Mouse (Mus musculus) kidney, embryonic 15.5 days (tissue): ENCODE measurements around the gene Rev3l. TPM values are rescaled to one million over a fixed set of nuclear protein-coding genes. Genes with fewer than 3 reads are reported as not detected.

ENCODE experiments used
- ATAC-seq: fragments of 200-750 bp; cut with Nextera tagmentation; replicated peaks from 2 replicates; pipeline ENCODE4 v1.8.0; 2017; ENCODE audit warnings: moderate TSS enrichment; ENCODE audit not compliant: low FRiP score
- H3K27ac ChIP-seq: fragments of 300-500 bp; sonication (generic); 2 replicates; pipeline ENCODE4 v1.5.1; 2015; ENCODE audit warnings: mild to moderate bottlenecking, inconsistent platforms
- H3K27me3 ChIP-seq: fragments of 300-500 bp; sonication (generic); 2 replicates; pipeline ENCODE4 v1.6.1; 2015; ENCODE audit warnings: inconsistent platforms
- H3K36me3 ChIP-seq: fragments of 300-500 bp; sonication (generic); 2 replicates; pipeline ENCODE4 v1.6.1; 2015; ENCODE audit warnings: inconsistent platforms
- H3K4me1 ChIP-seq: fragments of 300-500 bp; sonication (generic); 2 replicates; pipeline ENCODE4 v1.6.1; 2015; ENCODE audit warnings: inconsistent platforms
- H3K4me2 ChIP-seq: fragments of 300-500 bp; sonication (generic); 2 replicates; pipeline ENCODE4 v1.6.1; 2015; ENCODE audit warnings: moderate library complexity, mild to moderate bottlenecking, inconsistent platforms
- H3K4me3 ChIP-seq: fragments of 300-500 bp; sonication (generic); replicated peaks from 2 replicates; pipeline ENCODE4 v1.5.1; 2015; ENCODE audit warnings: mild to moderate bottlenecking, inconsistent platforms
- H3K9ac ChIP-seq: fragments of 300-500 bp; sonication (generic); 2 replicates; pipeline ENCODE4 v1.6.1; 2015; ENCODE audit warnings: mild to moderate bottlenecking, inconsistent platforms
- H3K9me3 ChIP-seq: fragments of 300-500 bp; sonication (generic); replicated peaks from 2 replicates; pipeline ENCODE4 v1.6.1; 2016; ENCODE audit warnings: inconsistent platforms
- WGBS: fragments of 180-500 bp; shearing (Covaris S2); methylation state at CpG from one replicate; pipeline ENCODE4 v1.1.7; 2015; ENCODE audit warnings: mixed read lengths; 5-methylcytosine and 5-hydroxymethylcytosine counted together
- polyA plus RNA-seq: library from polyadenylated mRNA; unstranded; fragments of >200 nt; fragmentation: Nextera tagmentation; extraction: Ambion mirVana; gene quantifications from 2 replicates; pipeline ENCODE4 v1.2.1, GENCODE M21; 2015

Gene Rev3l
- polyA plus RNA-seq, result 14.8 and 15.5 TPM in 2 replicates

GRCm38 (mm10) chr10:39731736-39732265 is at the start of gene Rev3l:
TSS of gene Rev3l (plus strand) at chr10:39732118.
- H3K36me3 ChIP-seq, result no peaks in the 10 kb centered on the region
- peak within 1 kb of the TSS; percentile 88 for H3K4me3 ChIP-seq
- peak within 1 kb of the TSS; percentile 96 for H3K9ac ChIP-seq
- no peaks in the 10 kb centered on the region for H3K27me3 ChIP-seq
- H3K4me2 ChIP-seq, result peak within 1 kb of the TSS; percentile 63
- H3K9me3 ChIP-seq, result no peaks in the 10 kb centered on the region
- WGBS, result under 1% methylated on average over 45 of the region's 64 CpGs
- H3K27ac ChIP-seq, result peak within 1 kb of the TSS; percentile 100
- peak; percentile 88 for ATAC-seq
- H3K4me1 ChIP-seq, result peaks cover 14% of the 10 kb centered on the region

- ATAC-seq, result no peak
These were observed 49.4 kb upstream of the Rev3l start for GRCm38 (mm10) chr10:39682556-39682955.

GRCm38 (mm10) chr10:39683481-39683880 is 48.4 kb upstream of the Rev3l start:
- Histone ChIP-seq H3K36me3 (no peaks in the 10 kb centered on the region), H3K9me3 (no peaks in the 10 kb centered on the region), H3K4me3 (no peak overlapping the region), H3K27me3 (no peaks in the 10 kb centered on the region), H3K27ac (no peak overlapping the region), H3K9ac (no peak overlapping the region), H3K4me2 (no peak overlapping the region), H3K4me1 (peaks cover 5% of the 10 kb centered on the region; the same call in 1 of the 2 replicates)
- 85% methylated on average over 2 of the region's 2 CpGs for WGBS
- ATAC-seq, result no peak

More at GRCm38 (mm10) chr10:39682556-39682955, 49.4 kb upstream of the Rev3l start:
- 76% methylated on average over 2 of the region's 2 CpGs for WGBS
- Histone ChIP-seq H3K4me1 (peaks cover 5% of the 10 kb centered on the region; the same call in 1 of the 2 replicates), H3K27ac (no peak overlapping the region), H3K4me3 (no peak overlapping the region), H3K4me2 (no peak overlapping the region), H3K36me3 (no peaks in the 10 kb centered on the region), H3K27me3 (no peaks in the 10 kb centered on the region), H3K9me3 (no peaks in the 10 kb centered on the region), H3K9ac (no peak overlapping the region)

GRCm38 (mm10) chr10:39686811-39687210 is 45.1 kb upstream of the Rev3l start:
- Histone ChIP-seq H3K9ac (no peak overlapping the region), H3K4me2 (no peak overlapping the region), H3K9me3 (no peaks in the 10 kb centered on the region), H3K4me1 (peaks cover 10% of the 10 kb centered on the region), H3K27ac (no peak overlapping the region), H3K4me3 (no peak overlapping the region), H3K36me3 (no peaks in the 10 kb centered on the region), H3K27me3 (no peaks in the 10 kb centered on the region)
- no peak for ATAC-seq
- 98% methylated on average over 4 of the region's 4 CpGs for WGBS

GRCm38 (mm10) chr10:39687851-39688250 is 44.1 kb upstream of the Rev3l start:
- no peak overlapping the region for H3K4me2 ChIP-seq

GRCm38 (mm10) chr10:39691351-39692064 is 40.4 kb upstream of the Rev3l start:
- H3K36me3 ChIP-seq, result no peaks in the 10 kb centered on the region
- WGBS, result 45% methylated on average over 11 of the region's 11 CpGs
- H3K27me3 ChIP-seq, result no peaks in the 10 kb centered on the region
- no peak for ATAC-seq
- H3K4me2 ChIP-seq, result no peak overlapping the region
- no peak overlapping the region for H3K9ac ChIP-seq
- H3K4me3 ChIP-seq, result no peak overlapping the region
- no peaks in the 10 kb centered on the region for H3K9me3 ChIP-seq
- peaks cover 6% of the 10 kb centered on the region for H3K4me1 ChIP-seq
- no peak overlapping the region for H3K27ac ChIP-seq

More at GRCm38 (mm10) chr10:39687851-39688250, 44.1 kb upstream of the Rev3l start:
- Histone ChIP-seq H3K4me3 (no peak overlapping the region), H3K9ac (no peak overlapping the region), H3K4me1 (peaks cover 11% of the 10 kb centered on the region), H3K36me3 (no peaks in the 10 kb centered on the region), H3K27ac (no peak overlapping the region), H3K9me3 (no peaks in the 10 kb centered on the region), H3K27me3 (no peaks in the 10 kb centered on the region)
- 51% methylated on average over 3 of the region's 3 CpGs for WGBS
- ATAC-seq, result no peak

- ATAC-seq, result no peak
These were observed 39.8 kb upstream of the Rev3l start for GRCm38 (mm10) chr10:39692152-39692551.

GRCm38 (mm10) chr10:39707717-39708510 is 24.0 kb upstream of the Rev3l start:
- Histone ChIP-seq H3K9ac (no peak overlapping the region), H3K4me2 (no peak overlapping the region), H3K4me1 (no peaks in the 10 kb centered on the region), H3K36me3 (no peaks in the 10 kb centered on the region), H3K9me3 (no peaks in the 10 kb centered on the region), H3K4me3 (no peak overlapping the region), H3K27me3 (no peaks in the 10 kb centered on the region), H3K27ac (no peak overlapping the region)
- WGBS, result 83% methylated on average over 2 of the region's 2 CpGs
- ATAC-seq, result no peak

More at GRCm38 (mm10) chr10:39692152-39692551, 39.8 kb upstream of the Rev3l start:
- Histone ChIP-seq H3K4me2 (no peak overlapping the region), H3K27me3 (no peaks in the 10 kb centered on the region), H3K9me3 (no peaks in the 10 kb centered on the region), H3K4me1 (peaks cover 6% of the 10 kb centered on the region), H3K27ac (no peak overlapping the region), H3K9ac (no peak overlapping the region), H3K4me3 (no peak overlapping the region), H3K36me3 (no peaks in the 10 kb centered on the region)
- WGBS, result 80% methylated on average over 2 of the region's 2 CpGs

GRCm38 (mm10) chr10:39716936-39717335 is 15.0 kb upstream of the Rev3l start:
- no peak overlapping the region for H3K4me2 ChIP-seq
- no peaks in the 10 kb centered on the region for H3K27me3 ChIP-seq
- H3K9me3 ChIP-seq, result no peaks in the 10 kb centered on the region
- no peak overlapping the region for H3K9ac ChIP-seq
- H3K27ac ChIP-seq, result no peak overlapping the region
- no peak overlapping the region for H3K4me3 ChIP-seq
- 88% methylated on average over 5 of the region's 5 CpGs for WGBS
- no peak for ATAC-seq
- no peaks in the 10 kb centered on the region; the same call in 1 of the 2 replicates for H3K36me3 ChIP-seq
- H3K4me1 ChIP-seq, result no peaks in the 10 kb centered on the region

GRCm38 (mm10) chr10:39730976-39731735 is 762 bp upstream of the Rev3l start:
- Histone ChIP-seq H3K36me3 (no peaks in the 10 kb centered on the region), H3K4me2 (peak overlapping the region; percentile 57), H3K9me3 (no peaks in the 10 kb centered on the region), H3K27me3 (no peaks in the 10 kb centered on the region), H3K27ac (peak overlapping the region; percentile 100), H3K4me3 (peak overlapping the region; percentile 88), H3K4me1 (peaks cover 14% of the 10 kb centered on the region), H3K9ac (peak overlapping the region; percentile 96)
- ATAC-seq, result peak; percentile 95
- WGBS, result under 1% methylated on average over 45 of the region's 66 CpGs

- Histone ChIP-seq H3K4me2 (peak overlapping the region; percentile 63), H3K4me3 (peak overlapping the region; percentile 88), H3K9ac (peak overlapping the region; percentile 96), H3K27ac (peak overlapping the region; percentile 100), H3K27me3 (no peaks in the 10 kb centered on the region), H3K36me3 (no peaks in the 10 kb centered on the region), H3K4me1 (peaks cover 14% of the 10 kb centered on the region), H3K9me3 (no peaks in the 10 kb centered on the region)
- ATAC-seq, result peak; percentile 61
- WGBS, result under 1% methylated on average over 81 of the region's 105 CpGs
These were observed 565 bp downstream of the Rev3l start for GRCm38 (mm10) chr10:39732266-39733100.
